Mouse (Mus musculus): ENCODE results near the gene Fbxl13.

DNA sequence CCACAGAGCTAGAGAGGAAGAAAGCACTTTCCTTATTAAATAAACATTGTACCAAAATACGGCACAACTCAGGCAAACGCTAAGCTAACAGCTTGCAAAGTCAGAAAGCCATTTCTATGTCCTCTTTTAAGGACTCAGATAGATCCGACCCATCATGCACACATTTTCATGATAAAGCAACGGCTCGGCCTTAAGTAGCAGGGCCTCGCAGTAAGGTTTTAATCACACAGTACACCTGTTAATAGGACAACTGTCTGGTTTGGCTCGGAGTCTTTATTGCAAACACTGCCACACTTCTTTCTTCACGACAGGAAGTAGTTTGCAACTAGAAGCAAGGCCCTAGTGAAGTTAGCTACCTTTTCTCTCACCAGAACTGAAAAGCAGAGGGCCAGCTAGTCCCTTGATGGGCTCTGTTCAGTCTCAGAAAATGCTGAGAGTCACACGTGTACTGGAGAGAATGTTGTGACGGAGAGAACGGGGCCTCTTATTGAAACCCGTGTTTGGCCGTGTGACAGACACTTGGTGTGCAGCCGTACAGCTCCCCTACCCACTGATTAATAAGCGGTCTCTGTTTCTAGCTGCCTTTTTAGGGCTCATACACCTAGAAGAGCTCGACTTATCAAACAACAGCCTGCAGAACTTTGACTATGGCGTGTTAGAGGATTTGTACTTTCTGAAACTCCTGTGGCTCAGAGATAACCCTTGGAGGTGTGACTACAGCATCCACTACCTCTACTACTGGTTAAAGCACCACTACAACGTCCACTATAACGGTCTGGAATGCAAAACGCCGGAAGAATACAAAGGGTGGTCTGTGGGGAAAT is 70.8 kb downstream of the Fbxl13 start:
- TF ChIP-seq EP300 (IDR thresholded peaks at IDR 0.05; ENCODE audit: low read depth) (peak; percentile 59), CTCF (IDR thresholded peaks at IDR 0.05; ENCODE audit: low read depth) (no peak)

Data from liver, embryonic 14.5 days (tissue).